Mouse (Mus musculus): ENCODE results near the gene Mgat4a.

GRCm38 (mm10) chr1:37505348-37505730, 35.5 kb downstream of the Mgat4a start:
- TF ChIP-seq TAL1 (conservative IDR thresholded peaks at IDR 0.05; ENCODE audit: low read depth, low read length): no peak
- no peak for TF ChIP-seq CTCF (IDR thresholded peaks at IDR 0.05; ENCODE audit: low read depth, low read length)
- TF ChIP-seq GATA1 (IDR thresholded peaks at IDR 0.05; ENCODE audit: borderline replicate concordance, low read length): no peak
- TF ChIP-seq POLR2AphosphoS5 (IDR thresholded peaks at IDR 0.05; ENCODE audit: insufficient replicate concordance, low read depth, low read length): no peak
- TF ChIP-seq GATA2 (IDR thresholded peaks at IDR 0.05; ENCODE audit: borderline replicate concordance, low read depth, low read length): no peak

All from G1E (cell line).